Mouse (Mus musculus) bone marrow macrophage, adult 2 months (primary cell): Measurements from ENCODE around the gene Gm11985. TPM values are rescaled to one million over a fixed set of nuclear protein-coding genes. Genes with fewer than 3 reads are reported as not detected.

Experiments used
- H3K27ac ChIP-seq: 2 replicates; pipeline ENCODE4 v1.5.1; 2012; ENCODE audit warnings: low read depth, low read length; ENCODE audit not compliant: insufficient read depth
- H3K4me1 ChIP-seq: 2 replicates; pipeline ENCODE4 v1.6.1; 2012; ENCODE audit warnings: low read length; ENCODE audit not compliant: control insufficient read depth, insufficient read depth
- H3K4me3 ChIP-seq: 2 replicates; pipeline ENCODE4 v1.5.1; 2012; ENCODE audit warnings: mild to moderate bottlenecking, low read length, moderate library complexity; ENCODE audit not compliant: insufficient read depth
- CTCF ChIP-seq: IDR thresholded peaks from 2 replicates; pipeline ENCODE4 v1.5.1; 2012; ENCODE audit warnings: low read depth, mild to moderate bottlenecking, low read length, moderate library complexity
- POLR2A ChIP-seq: IDR thresholded peaks from 2 replicates; pipeline ENCODE4 v1.6.1; 2012; ENCODE audit warnings: mild to moderate bottlenecking, low read depth, low read length, borderline replicate concordance
- polyA plus RNA-seq: library from polyadenylated mRNA; stranded (reverse); fragments of >200 nt; gene quantifications from 2 replicates; pipeline ENCODE4 v1.2.4, GENCODE M21; 2012; ENCODE audit not compliant: missing spikeins, insufficient read depth, insufficient read length

Gene Gm11985
- polyA plus RNA-seq, 1 experiment: not detected

- H3K27ac ChIP-seq: no peak overlapping the region
- H3K4me1 ChIP-seq: no peaks in the 10 kb centered on the region
- H3K4me3 ChIP-seq: no peak overlapping the region
- TF ChIP-seq POLR2A: no peak
- no peak for TF ChIP-seq CTCF
Observed at GRCm38 (mm10) chr11:7200393-7200783, 12.0 kb upstream of the Gm11985 start.

GRCm38 (mm10) chr11:7199736-7200392 lies 11.5 kb upstream of the Gm11985 start:
- Histone ChIP-seq H3K4me1 (no peaks in the 10 kb centered on the region), H3K4me3 (no peak overlapping the region), H3K27ac (no peak overlapping the region)
- TF ChIP-seq POLR2A (no peak), CTCF (no peak)

GRCm38 (mm10) chr11:7198481-7199256 lies 10.3 kb upstream of the Gm11985 start:
- no peak overlapping the region for H3K27ac ChIP-seq
- H3K4me1 ChIP-seq: no peaks in the 10 kb centered on the region
- H3K4me3 ChIP-seq: no peak overlapping the region
- no peak for TF ChIP-seq CTCF
- TF ChIP-seq POLR2A: no peak

GRCm38 (mm10) chr11:7198006-7198405 lies 9.6 kb upstream of the Gm11985 start:
- Histone ChIP-seq H3K4me3 (no peak overlapping the region), H3K4me1 (no peaks in the 10 kb centered on the region), H3K27ac (no peak overlapping the region)
- TF ChIP-seq CTCF (no peak), POLR2A (no peak)

- Histone ChIP-seq H3K27ac (no peak within 1 kb of the TSS), H3K4me1 (no peaks in the 10 kb centered on the region), H3K4me3 (no peak within 1 kb of the TSS)
- TF ChIP-seq CTCF (no peak), POLR2A (no peak)
Observed at GRCm38 (mm10) chr11:7197491-7197941, 9.1 kb upstream of the Gm11985 start, which contains the start of gene Igfbp1. Gene Igfbp1, plus strand, starts transcription at chr11:7197782.

DNA sequence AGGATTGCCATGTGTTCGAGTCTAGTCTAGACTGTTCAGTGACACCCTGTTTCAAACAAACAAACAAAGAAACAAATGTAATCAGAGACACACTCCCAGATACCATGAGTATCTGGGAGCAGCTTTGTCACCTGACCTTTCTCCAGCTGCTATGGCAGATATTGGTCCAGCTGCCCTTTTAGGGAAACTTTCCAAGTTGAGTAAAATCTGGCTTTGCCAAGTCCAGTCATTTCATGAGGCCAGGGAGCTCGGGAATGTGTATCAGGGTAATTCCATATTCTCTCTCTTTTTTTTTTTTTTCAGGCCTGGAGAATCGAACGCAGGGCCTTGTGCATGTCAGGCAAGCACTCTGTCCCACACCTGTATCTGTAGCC lies 6.9 kb upstream of the Gm11985 start:
- H3K4me1 ChIP-seq: no peaks in the 10 kb centered on the region
- no peak overlapping the region for H3K4me3 ChIP-seq
- no peak for TF ChIP-seq CTCF
- no peak for TF ChIP-seq POLR2A
- no peak overlapping the region for H3K27ac ChIP-seq

- Histone ChIP-seq H3K27ac (no peak overlapping the region), H3K4me3 (no peak overlapping the region), H3K4me1 (no peaks in the 10 kb centered on the region)
- TF ChIP-seq CTCF: no peak
- TF ChIP-seq POLR2A: no peak
Observed at GRCm38 (mm10) chr11:7194432-7195311, 6.3 kb upstream of the Gm11985 start.

- no peak overlapping the region for H3K4me3 ChIP-seq
- no peak overlapping the region for H3K27ac ChIP-seq
- H3K4me1 ChIP-seq: no peaks in the 10 kb centered on the region
- no peak for TF ChIP-seq POLR2A
- TF ChIP-seq CTCF: no peak
Observed at GRCm38 (mm10) chr11:7193134-7193533, 4.8 kb upstream of the Gm11985 start.

DNA sequence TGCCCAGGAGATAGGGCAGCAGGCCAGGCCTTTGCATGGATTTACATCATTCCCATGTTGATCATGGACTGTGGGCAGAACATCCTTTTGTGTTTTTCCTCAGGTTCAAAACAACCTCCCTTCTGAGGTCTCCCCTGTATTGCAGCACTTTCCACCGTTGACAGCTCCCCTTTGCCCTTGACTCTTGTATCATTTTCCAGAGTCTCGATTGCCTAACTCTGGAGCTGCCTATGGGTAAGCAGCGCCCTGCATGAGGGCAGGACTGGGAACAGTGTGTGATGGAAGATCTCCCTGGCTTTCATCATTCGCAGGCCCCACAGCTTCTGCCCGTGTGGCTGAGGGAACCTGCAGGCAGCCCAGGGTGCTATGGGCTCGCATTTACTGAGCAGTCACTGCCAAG lies 4.3 kb upstream of the Gm11985 start:
- Histone ChIP-seq H3K27ac (no peak overlapping the region), H3K4me3 (no peak overlapping the region)
- TF ChIP-seq POLR2A: no peak
- TF ChIP-seq CTCF: no peak

More for the DNA sequence above, 4.3 kb upstream of the Gm11985 start:
- no peaks in the 10 kb centered on the region for H3K4me1 ChIP-seq
